Mouse (Mus musculus) myocyte (in vitro differentiated cells): ENCODE results near the gene Myh6.

Experiments
- CEBPB ChIP-seq: IDR thresholded peaks from 2 replicates; pipeline ENCODE4 v1.6.1; 2011; ENCODE audit warnings: mild to moderate bottlenecking, moderate library complexity; ENCODE audit not compliant: poor library complexity, insufficient read depth, severe bottlenecking
- MAX ChIP-seq: IDR thresholded peaks from one replicate; pipeline ENCODE4 v1.6.1; 2011; ENCODE audit warnings: low read depth, mild to moderate bottlenecking, control low read depth
- MYOD1 ChIP-seq, 3 experiments: IDR thresholded peaks; one replicate each; pipeline ENCODE4 v1.6.1; 2011; ENCODE audit warnings: control low read depth in 2 of 3, low read depth in 2 of 3, mild to moderate bottlenecking in 2 of 3, moderate library complexity in 1 of 3; ENCODE audit not compliant: insufficient read length in 2 of 3, control insufficient read depth in 1 of 3
- POLR2A ChIP-seq: IDR thresholded peaks from one replicate; pipeline ENCODE4 v1.6.1; 2011; ENCODE audit warnings: low read depth, mild to moderate bottlenecking, control low read depth, moderate library complexity; ENCODE audit not compliant: insufficient read length
- POLR2AphosphoS2 ChIP-seq: IDR thresholded peaks from one replicate; pipeline ENCODE4 v1.6.1; 2011; ENCODE audit warnings: low read depth, control low read depth; ENCODE audit not compliant: insufficient read length
- REST ChIP-seq: IDR thresholded peaks from one replicate; pipeline ENCODE4 v1.6.1; 2011; ENCODE audit warnings: mild to moderate bottlenecking, control low read depth, moderate library complexity; ENCODE audit not compliant: insufficient read depth, insufficient read length
- TCF12 ChIP-seq: IDR thresholded peaks from one replicate; pipeline ENCODE4 v1.6.1; 2011; ENCODE audit warnings: mild to moderate bottlenecking, control low read depth; ENCODE audit not compliant: poor library complexity, insufficient read depth, severe bottlenecking
- USF1 ChIP-seq: IDR thresholded peaks from one replicate; pipeline ENCODE4 v1.6.1; 2011; ENCODE audit warnings: low read depth, mild to moderate bottlenecking, control low read depth, moderate library complexity

- no peak for TF ChIP-seq USF1
- TF ChIP-seq POLR2A = no peak
- no peak for TF ChIP-seq POLR2AphosphoS2
- no peak for TF ChIP-seq REST
- no peak for TF ChIP-seq TCF12
- no peak for TF ChIP-seq MAX
- no peak for TF ChIP-seq MYOD1 (IDR thresholded peaks at IDR 0.05; ENCODE audit: control insufficient read depth in 1 of 3, insufficient read length in 2 of 3, low read depth in 2 of 3)
- TF ChIP-seq CEBPB = no peak
These were observed 11.2 kb downstream of the Myh6 start for GRCm38 (mm10) chr14:54955481-54955880.
